Mouse (Mus musculus): ENCODE results near the gene Ptprq. TPM values are rescaled to one million over a fixed set of nuclear protein-coding genes. Genes with fewer than 3 reads are reported as not detected.

The Ptprq gene
- polyA plus RNA-seq, 1 experiment from 2014 or later: 0.07 TPM

DNA sequence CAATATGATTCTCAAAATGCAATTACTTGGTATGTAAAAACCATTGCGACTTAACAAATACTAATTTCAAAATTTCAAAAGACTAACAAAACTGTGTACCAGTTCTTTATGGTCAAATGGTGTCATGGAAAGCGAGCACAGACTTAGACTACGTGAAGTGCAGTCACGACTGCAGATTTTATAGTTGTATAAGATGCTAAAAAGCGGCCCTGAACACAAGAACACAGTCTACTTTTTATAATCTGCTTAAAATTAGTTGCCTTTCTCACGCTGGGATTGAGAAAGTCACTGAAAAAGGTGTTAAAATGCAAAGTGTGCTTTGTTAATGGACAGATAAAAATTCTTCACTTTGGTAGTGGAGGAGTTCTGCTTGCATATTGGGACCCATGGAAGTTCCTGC, 17.9 kb upstream of the Ptprq start:
- Histone ChIP-seq H3K4me2 (ENCODE audit: low read depth, low read length) (no peak overlapping the region), H3K9me3 (replicated peaks; ENCODE audit: control insufficient read depth, low read length) (no peaks in the 10 kb centered on the region), H3K9ac (replicated peaks; ENCODE audit: low read length) (no peak overlapping the region), H3K4me3 (ENCODE audit: low read depth, low read length) (no peak overlapping the region), H3K36me3 (replicated peaks; ENCODE audit: control insufficient read depth, insufficient read depth, low read depth, low read length) (no peaks in the 10 kb centered on the region), H3K27ac (replicated peaks; ENCODE audit: low read depth, low read length) (no peak overlapping the region), H3K27me3 (ENCODE audit: control insufficient read depth, insufficient read depth, low read length) (no peaks in the 10 kb centered on the region), H3K4me1 (ENCODE audit: control insufficient read depth, insufficient read depth, low read length) (no peaks in the 10 kb centered on the region)
- DNase-seq (ENCODE audit: low spot score) (no peak), ATAC-seq (replicated peaks; ENCODE audit: insufficient number of reproducible peaks, low FRiP score, low TSS enrichment, low read depth) (no peak)
- 85% methylated on average over 6 of the region's 6 CpGs for whole genome bisulfite sequencing

DNA sequence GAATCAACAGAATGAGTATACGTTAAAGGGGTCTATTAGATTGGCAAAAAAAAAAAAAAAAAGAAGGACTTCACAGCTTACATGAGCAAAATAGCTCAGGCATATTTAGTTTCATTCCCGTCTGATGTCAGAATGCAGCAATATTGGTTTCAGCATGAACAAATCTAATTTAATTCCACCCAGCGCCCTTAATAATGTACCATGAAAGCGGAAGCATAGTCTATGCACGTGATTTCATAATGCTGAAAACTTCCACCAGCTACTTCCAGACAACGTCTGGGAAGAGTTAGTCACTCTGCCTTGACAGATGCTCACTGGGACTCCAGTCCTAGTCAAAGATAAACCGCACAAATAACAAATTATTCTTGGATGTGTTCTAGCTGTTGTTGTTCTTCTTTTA, 15.6 kb upstream of the Ptprq start:
- peak; percentile 59 for DNase-seq (ENCODE audit: low spot score)
- H3K4me2 ChIP-seq (ENCODE audit: low read depth, low read length): no peak overlapping the region
- H3K4me3 ChIP-seq (ENCODE audit: low read depth, low read length): no peak overlapping the region
- H3K9me3 ChIP-seq (replicated peaks; ENCODE audit: control insufficient read depth, low read length): no peaks in the 10 kb centered on the region
- H3K9ac ChIP-seq (replicated peaks; ENCODE audit: low read length): no peak overlapping the region
- H3K27ac ChIP-seq (replicated peaks; ENCODE audit: low read depth, low read length): no peak overlapping the region
- 54% methylated on average over 7 of the region's 7 CpGs for WGBS
- no peaks in the 10 kb centered on the region for H3K36me3 ChIP-seq (replicated peaks; ENCODE audit: control insufficient read depth, insufficient read depth, low read depth, low read length)
- no peak for ATAC-seq (replicated peaks; ENCODE audit: insufficient number of reproducible peaks, low FRiP score, low TSS enrichment, low read depth)
- no peaks in the 10 kb centered on the region for H3K4me1 ChIP-seq (ENCODE audit: control insufficient read depth, insufficient read depth, low read length)
- no peaks in the 10 kb centered on the region for H3K27me3 ChIP-seq (ENCODE audit: control insufficient read depth, insufficient read depth, low read length)

DNA sequence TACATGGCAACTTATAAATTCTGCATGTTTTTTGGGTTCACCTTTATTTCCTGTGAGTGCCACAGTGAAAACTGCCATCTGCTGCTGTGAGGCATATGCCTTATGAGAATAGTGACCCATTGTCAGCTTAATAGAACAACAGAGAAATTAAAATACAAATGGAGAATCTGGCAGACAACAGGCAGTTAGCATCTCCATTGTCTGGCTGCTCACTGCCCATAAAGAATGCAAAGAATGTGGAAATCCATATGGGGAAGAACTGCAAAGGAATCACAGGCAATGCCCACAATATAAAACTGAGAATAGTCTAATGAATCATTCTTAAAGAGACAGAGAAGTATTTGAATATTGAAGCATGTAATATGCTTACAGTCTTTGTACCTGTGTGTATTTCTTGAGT, 14.5 kb upstream of the Ptprq start:
- ATAC-seq (replicated peaks; ENCODE audit: insufficient number of reproducible peaks, low FRiP score, low TSS enrichment, low read depth) (no peak), DNase-seq (ENCODE audit: low spot score) (no peak)
- Histone ChIP-seq H3K4me3 (ENCODE audit: low read depth, low read length) (no peak overlapping the region), H3K27me3 (ENCODE audit: control insufficient read depth, insufficient read depth, low read length) (no peaks in the 10 kb centered on the region), H3K9me3 (replicated peaks; ENCODE audit: control insufficient read depth, low read length) (no peaks in the 10 kb centered on the region), H3K4me1 (ENCODE audit: control insufficient read depth, insufficient read depth, low read length) (no peaks in the 10 kb centered on the region), H3K27ac (replicated peaks; ENCODE audit: low read depth, low read length) (no peak overlapping the region), H3K36me3 (replicated peaks; ENCODE audit: control insufficient read depth, insufficient read depth, low read depth, low read length) (no peaks in the 10 kb centered on the region), H3K4me2 (ENCODE audit: low read depth, low read length) (no peak overlapping the region), H3K9ac (replicated peaks; ENCODE audit: low read length) (no peak overlapping the region)

DNA sequence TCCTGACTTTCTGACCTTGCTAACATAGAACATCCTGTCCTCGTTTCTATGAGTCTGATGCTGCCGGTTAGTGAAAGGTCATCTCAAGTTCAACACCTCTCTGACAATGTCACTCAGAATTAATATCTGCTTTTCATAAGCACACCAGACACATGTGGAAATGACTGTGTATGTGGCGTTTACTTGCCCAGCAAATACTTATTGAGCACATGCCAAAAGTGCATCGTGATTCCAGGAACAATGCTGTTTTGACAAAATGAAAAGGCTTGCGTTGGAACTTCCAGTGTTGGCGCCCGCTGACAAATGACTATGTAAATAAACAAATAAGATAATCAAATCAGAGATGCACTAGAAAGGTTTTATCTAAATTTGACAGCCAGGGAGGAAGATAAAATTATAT, 5.8 kb upstream of the Ptprq start:
- DNase-seq (ENCODE audit: low spot score) (no peak), ATAC-seq (replicated peaks; ENCODE audit: insufficient number of reproducible peaks, low FRiP score, low TSS enrichment, low read depth) (no peak)
- H3K4me2 ChIP-seq (ENCODE audit: low read depth, low read length): no peak overlapping the region
- H3K9me3 ChIP-seq (replicated peaks; ENCODE audit: control insufficient read depth, low read length): no peaks in the 10 kb centered on the region
- H3K36me3 ChIP-seq (replicated peaks; ENCODE audit: control insufficient read depth, insufficient read depth, low read depth, low read length): no peaks in the 10 kb centered on the region
- H3K9ac ChIP-seq (replicated peaks; ENCODE audit: low read length): no peak overlapping the region
- H3K27ac ChIP-seq (replicated peaks; ENCODE audit: low read depth, low read length): no peak overlapping the region
- no peak overlapping the region for H3K4me3 ChIP-seq (ENCODE audit: low read depth, low read length)
- H3K27me3 ChIP-seq (ENCODE audit: control insufficient read depth, insufficient read depth, low read length): no peaks in the 10 kb centered on the region
- WGBS: 46% methylated on average over 7 of the region's 7 CpGs
- H3K4me1 ChIP-seq (ENCODE audit: control insufficient read depth, insufficient read depth, low read length): no peaks in the 10 kb centered on the region

DNA sequence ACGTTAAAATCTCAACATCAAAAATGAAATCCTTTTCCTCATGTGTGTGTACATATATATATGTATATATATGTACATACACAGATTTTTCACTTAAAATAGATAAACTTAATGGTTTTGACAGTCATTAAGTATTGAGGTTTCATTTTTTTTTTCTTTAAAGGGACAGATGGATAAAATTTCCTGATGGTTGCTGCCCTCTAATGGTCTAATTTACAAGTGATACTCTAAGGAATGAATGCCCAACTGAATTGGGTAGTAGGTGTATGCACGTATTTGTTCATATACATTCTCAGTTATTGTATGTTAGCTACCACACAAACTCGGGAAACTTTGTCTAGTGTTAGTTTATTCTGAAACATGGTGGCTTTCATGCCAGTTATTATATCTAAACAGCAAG, 15.4 kb downstream of the Ptprq start:
- Histone ChIP-seq H3K9ac (replicated peaks; ENCODE audit: low read length) (no peak overlapping the region), H3K9me3 (replicated peaks; ENCODE audit: control insufficient read depth, low read length) (no peaks in the 10 kb centered on the region), H3K36me3 (replicated peaks; ENCODE audit: control insufficient read depth, insufficient read depth, low read depth, low read length) (no peaks in the 10 kb centered on the region), H3K4me3 (ENCODE audit: low read depth, low read length) (no peak overlapping the region), H3K4me1 (ENCODE audit: control insufficient read depth, insufficient read depth, low read length) (no peaks in the 10 kb centered on the region), H3K27me3 (ENCODE audit: control insufficient read depth, insufficient read depth, low read length) (no peaks in the 10 kb centered on the region), H3K4me2 (ENCODE audit: low read depth, low read length) (no peak overlapping the region), H3K27ac (replicated peaks; ENCODE audit: low read depth, low read length) (no peak overlapping the region)
- DNase-seq (ENCODE audit: low spot score) (peak; percentile 57), ATAC-seq (replicated peaks; ENCODE audit: insufficient number of reproducible peaks, low FRiP score, low TSS enrichment, low read depth) (no peak)
- WGBS: 49% methylated on average over 3 of the region's 3 CpGs

DNA sequence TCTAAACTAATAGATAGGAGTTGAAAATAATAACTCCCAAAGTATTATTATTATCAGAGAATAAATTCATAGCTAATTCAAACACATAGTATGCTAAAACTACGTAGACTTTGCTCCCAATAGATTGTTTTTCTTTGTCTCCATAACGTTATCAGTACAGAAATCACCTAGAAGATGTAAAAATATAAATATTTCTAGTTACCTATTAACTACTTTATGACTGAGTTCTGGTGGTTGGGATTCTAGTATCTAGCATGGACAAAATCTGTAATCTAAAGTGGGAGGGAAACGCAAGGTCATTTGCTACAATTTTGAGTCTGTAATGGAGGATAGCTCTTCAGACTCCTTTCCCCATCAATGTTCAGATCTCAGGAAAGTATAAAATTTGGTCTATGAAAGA, 18.9 kb downstream of the Ptprq start:
- no peak overlapping the region for H3K27ac ChIP-seq (replicated peaks; ENCODE audit: low read depth, low read length)
- no peaks in the 10 kb centered on the region for H3K36me3 ChIP-seq (replicated peaks; ENCODE audit: control insufficient read depth, insufficient read depth, low read depth, low read length)
- no peaks in the 10 kb centered on the region for H3K27me3 ChIP-seq (ENCODE audit: control insufficient read depth, insufficient read depth, low read length)
- DNase-seq (ENCODE audit: low spot score) (no peak), ATAC-seq (replicated peaks; ENCODE audit: insufficient number of reproducible peaks, low FRiP score, low TSS enrichment, low read depth) (no peak)
- no peak overlapping the region for H3K9ac ChIP-seq (replicated peaks; ENCODE audit: low read length)
- no peak overlapping the region for H3K4me2 ChIP-seq (ENCODE audit: low read depth, low read length)
- no peak overlapping the region for H3K4me3 ChIP-seq (ENCODE audit: low read depth, low read length)
- H3K4me1 ChIP-seq (ENCODE audit: control insufficient read depth, insufficient read depth, low read length): no peaks in the 10 kb centered on the region
- WGBS: 91% methylated on average over 3 of the region's 3 CpGs
- no peaks in the 10 kb centered on the region for H3K9me3 ChIP-seq (replicated peaks; ENCODE audit: control insufficient read depth, low read length)

DNA sequence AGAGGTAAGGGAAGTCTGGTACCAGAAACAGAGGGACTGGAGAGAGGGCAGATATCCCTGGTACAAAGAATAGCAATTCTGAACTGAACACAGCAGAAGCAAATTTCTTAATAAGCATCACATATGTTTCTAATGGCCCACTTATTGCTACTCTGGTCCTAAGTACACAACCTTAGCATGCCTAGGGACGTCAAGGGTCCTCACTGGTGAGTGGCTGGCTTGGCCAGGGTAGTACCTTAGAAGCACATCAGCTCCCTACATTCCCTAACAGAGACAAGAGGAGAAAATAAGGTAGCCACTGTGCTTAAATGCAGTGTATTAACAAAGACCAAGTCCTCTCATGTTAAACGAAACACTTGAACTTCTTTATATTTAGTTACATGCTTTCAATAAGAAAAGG, 21.1 kb downstream of the Ptprq start:
- ATAC-seq (replicated peaks; ENCODE audit: insufficient number of reproducible peaks, low FRiP score, low TSS enrichment, low read depth) (no peak), DNase-seq (ENCODE audit: low spot score) (no peak)
- no peaks in the 10 kb centered on the region for H3K4me1 ChIP-seq (ENCODE audit: control insufficient read depth, insufficient read depth, low read length)
- no peaks in the 10 kb centered on the region for H3K27me3 ChIP-seq (ENCODE audit: control insufficient read depth, insufficient read depth, low read length)
- H3K4me3 ChIP-seq (ENCODE audit: low read depth, low read length): no peak overlapping the region
- H3K9ac ChIP-seq (replicated peaks; ENCODE audit: low read length): no peak overlapping the region
- no peaks in the 10 kb centered on the region for H3K36me3 ChIP-seq (replicated peaks; ENCODE audit: control insufficient read depth, insufficient read depth, low read depth, low read length)
- H3K27ac ChIP-seq (replicated peaks; ENCODE audit: low read depth, low read length): no peak overlapping the region
- no peak overlapping the region for H3K4me2 ChIP-seq (ENCODE audit: low read depth, low read length)
- 75% methylated on average over 2 of the region's 2 CpGs for WGBS
- no peaks in the 10 kb centered on the region for H3K9me3 ChIP-seq (replicated peaks; ENCODE audit: control insufficient read depth, low read length)

DNA sequence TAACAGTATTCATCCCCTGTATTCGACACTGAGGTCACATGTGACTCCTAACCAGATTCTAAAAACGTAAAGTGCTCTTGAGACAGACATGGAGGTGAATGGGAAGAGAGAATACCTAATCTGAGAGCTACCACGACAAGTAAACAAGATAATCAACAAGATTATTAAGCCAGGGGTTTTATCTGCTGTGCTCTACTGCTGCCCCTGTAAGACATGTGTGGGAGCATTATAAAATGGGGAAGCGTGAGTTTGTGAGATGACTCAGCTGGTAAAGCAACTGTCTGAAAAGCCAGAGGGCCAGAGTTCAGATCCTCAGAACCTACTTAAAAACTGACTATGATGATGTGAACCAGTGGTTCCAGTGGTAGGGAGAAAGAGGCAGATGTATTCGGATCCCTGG, 22.7 kb downstream of the Ptprq start:
- H3K27me3 ChIP-seq (ENCODE audit: control insufficient read depth, insufficient read depth, low read length): no peaks in the 10 kb centered on the region
- no peak overlapping the region for H3K9ac ChIP-seq (replicated peaks; ENCODE audit: low read length)
- no peak overlapping the region for H3K27ac ChIP-seq (replicated peaks; ENCODE audit: low read depth, low read length)
- no peaks in the 10 kb centered on the region for H3K4me1 ChIP-seq (ENCODE audit: control insufficient read depth, insufficient read depth, low read length)
- 86% methylated on average over 5 of the region's 5 CpGs for WGBS
- H3K4me3 ChIP-seq (ENCODE audit: low read depth, low read length): no peak overlapping the region
- H3K9me3 ChIP-seq (replicated peaks; ENCODE audit: control insufficient read depth, low read length): no peaks in the 10 kb centered on the region
- H3K4me2 ChIP-seq (ENCODE audit: low read depth, low read length): no peak overlapping the region
- H3K36me3 ChIP-seq (replicated peaks; ENCODE audit: control insufficient read depth, insufficient read depth, low read depth, low read length): no peaks in the 10 kb centered on the region
- ATAC-seq (replicated peaks; ENCODE audit: insufficient number of reproducible peaks, low FRiP score, low TSS enrichment, low read depth): no peak
- DNase-seq (ENCODE audit: low spot score): no peak

DNA sequence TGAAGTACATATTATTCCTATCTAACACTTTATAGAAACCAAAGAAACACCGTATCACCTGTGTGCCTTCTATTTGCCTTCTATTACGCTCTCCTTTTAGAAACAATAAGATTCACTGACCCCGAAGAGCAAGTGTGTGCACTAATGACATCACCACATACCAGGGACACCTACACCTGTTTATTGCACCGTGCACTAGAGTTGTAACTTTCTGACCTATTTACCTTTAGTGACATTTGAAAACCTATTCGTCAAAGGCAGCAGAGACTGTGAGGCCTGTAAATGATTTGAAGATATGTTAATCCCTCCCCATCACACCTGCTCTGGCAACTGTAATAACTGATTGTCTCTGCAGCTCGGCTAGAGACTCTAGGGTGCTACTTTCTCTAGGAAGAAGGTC, 32.5 kb downstream of the Ptprq start:
- H3K9ac ChIP-seq (replicated peaks; ENCODE audit: low read length): no peak overlapping the region
- no peak overlapping the region for H3K4me2 ChIP-seq (ENCODE audit: low read depth, low read length)
- H3K4me1 ChIP-seq (ENCODE audit: control insufficient read depth, insufficient read depth, low read length): no peaks in the 10 kb centered on the region
- H3K27me3 ChIP-seq (ENCODE audit: control insufficient read depth, insufficient read depth, low read length): no peaks in the 10 kb centered on the region
- H3K27ac ChIP-seq (replicated peaks; ENCODE audit: low read depth, low read length): no peak overlapping the region
- no peak overlapping the region for H3K4me3 ChIP-seq (ENCODE audit: low read depth, low read length)
- WGBS: 71% methylated on average over 6 of the region's 6 CpGs
- H3K36me3 ChIP-seq (replicated peaks; ENCODE audit: control insufficient read depth, insufficient read depth, low read depth, low read length): no peaks in the 10 kb centered on the region
- DNase-seq (ENCODE audit: low spot score) (no peak), ATAC-seq (replicated peaks; ENCODE audit: insufficient number of reproducible peaks, low FRiP score, low TSS enrichment, low read depth) (no peak)
- no peaks in the 10 kb centered on the region for H3K9me3 ChIP-seq (replicated peaks; ENCODE audit: control insufficient read depth, low read length)

Data from embryonic facial prominence, embryonic 11.5 days (tissue).